Comparison of ENCODE assay signal across 11 mouse cellular contexts in genomic region chr13:25361850-25362626, GRCm38 (mm10).
DNase-seq lines count a peak whose midpoint lies in the region; ATAC-seq lines count a peak whose summit lies in the region.
"Had no signal": no experiment of that assay in that cellular context is flagged by ENCODE, and none has a peak within 500 bp of the region (broad histone marks: within the 10 kb centered on the region; RNA-seq: fewer than 3 reads in every experiment).

No protein-coding gene starts in this region.

- H3K9me3 ChIP-seq in hindbrain, embryonic 11.5 days (ENCODE audit: control insufficient read depth, low read length), result no peaks in the 10 kb centered on the region
- H3K9me3 ChIP-seq in hindbrain, embryonic 10.5 days, result no peaks in the 10 kb centered on the region
- H3K9me3 ChIP-seq: embryonic facial prominence, embryonic 12.5 days had no signal

- no peak overlapping the region for H3K4me3 ChIP-seq in hindbrain, embryonic 11.5 days (ENCODE audit: low read depth, low read length)
- no peak overlapping the region for H3K4me3 ChIP-seq in hindbrain, embryonic 10.5 days
- H3K4me3 ChIP-seq: embryonic facial prominence, embryonic 12.5 days; heart, adult 2 months had no signal

- H3K4me1 ChIP-seq in hindbrain, embryonic 11.5 days (replicated peaks; ENCODE audit: control insufficient read depth, insufficient read depth, low read length), result no peaks in the 10 kb centered on the region
- H3K4me1 ChIP-seq in hindbrain, embryonic 10.5 days (replicated peaks), result no peaks in the 10 kb centered on the region

- H3K27ac ChIP-seq in hindbrain, embryonic 11.5 days (ENCODE audit: low read depth, low read length), result no peak overlapping the region
- H3K27ac ChIP-seq in hindbrain, embryonic 10.5 days, result no peak overlapping the region
- H3K27ac ChIP-seq: embryonic facial prominence, embryonic 12.5 days; heart, adult 2 months had no signal

- DNase-seq in hindbrain, embryonic 11.5 days (ENCODE audit: low spot score), result peak; percentile 2
- no peak for DNase-seq in hindbrain, embryonic 10.5 days (ENCODE audit: low spot score)
- DNase-seq in layer of hippocampus, adult 11-12 months (ENCODE audit: low spot score), result peak; percentile 49
- DNase-seq in left cerebral cortex, postnatal 25 days (ENCODE audit: low spot score in 2 of 2), result peak; percentile 59 to 74
- DNase-seq in right cerebral cortex, postnatal 36 days (ENCODE audit: low spot score in 2 of 2), result peak; percentile 14 to 35
- no peak for DNase-seq in heart, adult 18-20 months
- DNase-seq in gastrocnemius, postnatal 14 days, result no peak
- DNase-seq in kidney, postnatal 25 days, result no peak
- DNase-seq: heart, adult 2 months had no signal

- no peaks in the 10 kb centered on the region for H3K36me3 ChIP-seq in hindbrain, embryonic 11.5 days (ENCODE audit: control insufficient read depth, insufficient read depth, low read length)
- no peaks in the 10 kb centered on the region for H3K36me3 ChIP-seq in hindbrain, embryonic 10.5 days
- H3K36me3 ChIP-seq: embryonic facial prominence, embryonic 12.5 days had no signal

- ATAC-seq in hindbrain, embryonic 11.5 days (ENCODE audit: low FRiP score), result no peak
- ATAC-seq: intestine, postnatal 0 days had no signal

- no peaks in the 10 kb centered on the region for H3K27me3 ChIP-seq in hindbrain, embryonic 11.5 days (ENCODE audit: control insufficient read depth, insufficient read depth, low read length)
- H3K27me3 ChIP-seq in hindbrain, embryonic 10.5 days (ENCODE audit: insufficient read depth, poor library complexity, severe bottlenecking), result no peaks in the 10 kb centered on the region
- H3K27me3 ChIP-seq: embryonic facial prominence, embryonic 12.5 days had no signal

- intact Hi-C loops in left cerebral cortex, postnatal 25 days (cut with DNase I), result no loop called here
- intact Hi-C loops in gastrocnemius, postnatal 14 days (cut with DNase I; ENCODE audit: low total_unique reads), result no loop called here

- H3K9ac ChIP-seq in hindbrain, embryonic 11.5 days (ENCODE audit: low read depth, low read length), result no peak overlapping the region
- H3K9ac ChIP-seq: embryonic facial prominence, embryonic 12.5 days had no signal

- H3K4me2 ChIP-seq in hindbrain, embryonic 11.5 days (replicated peaks; ENCODE audit: low read depth, low read length), result no peak overlapping the region
- H3K4me2 ChIP-seq: embryonic facial prominence, embryonic 12.5 days had no signal

- 63% methylated on average over 7 of the region's 7 CpGs for WGBS in hindbrain, embryonic 11.5 days
- WGBS in hindbrain, embryonic 10.5 days, result 73% methylated on average over 7 of the region's 7 CpGs

Comparison
In these comparisons a context has a peak if more than half of its experiments do, and no peak if none do; other contexts are left out.
1. DNase-seq: peak in hindbrain, embryonic 11.5 days (single experiment), layer of hippocampus, adult 11-12 months (single experiment), left cerebral cortex, postnatal 25 days (2 of 2) and right cerebral cortex, postnatal 36 days (2 of 2); none in hindbrain, embryonic 10.5 days (single experiment), heart, adult 18-20 months (0 of 2), gastrocnemius, postnatal 14 days (single experiment) and kidney, postnatal 25 days (0 of 2).